Mouse (Mus musculus) kidney, postnatal 14 days (tissue): ENCODE results near the gene Cxadr.
A peak's percentile ranks its signal among the peaks of the same experiment; 100 is the strongest.
"Not testable (repeated sequence)": the region's sequence is repeated elsewhere in the genome, so short reads cannot be mapped to it uniquely, and the experiment has no call there.

Source experiments
- DNase-seq: peaks from one replicate; pipeline ENCODE4 v3.0.0; 2022; ENCODE audit warnings: mixed read lengths

The Cxadr gene

DNA sequence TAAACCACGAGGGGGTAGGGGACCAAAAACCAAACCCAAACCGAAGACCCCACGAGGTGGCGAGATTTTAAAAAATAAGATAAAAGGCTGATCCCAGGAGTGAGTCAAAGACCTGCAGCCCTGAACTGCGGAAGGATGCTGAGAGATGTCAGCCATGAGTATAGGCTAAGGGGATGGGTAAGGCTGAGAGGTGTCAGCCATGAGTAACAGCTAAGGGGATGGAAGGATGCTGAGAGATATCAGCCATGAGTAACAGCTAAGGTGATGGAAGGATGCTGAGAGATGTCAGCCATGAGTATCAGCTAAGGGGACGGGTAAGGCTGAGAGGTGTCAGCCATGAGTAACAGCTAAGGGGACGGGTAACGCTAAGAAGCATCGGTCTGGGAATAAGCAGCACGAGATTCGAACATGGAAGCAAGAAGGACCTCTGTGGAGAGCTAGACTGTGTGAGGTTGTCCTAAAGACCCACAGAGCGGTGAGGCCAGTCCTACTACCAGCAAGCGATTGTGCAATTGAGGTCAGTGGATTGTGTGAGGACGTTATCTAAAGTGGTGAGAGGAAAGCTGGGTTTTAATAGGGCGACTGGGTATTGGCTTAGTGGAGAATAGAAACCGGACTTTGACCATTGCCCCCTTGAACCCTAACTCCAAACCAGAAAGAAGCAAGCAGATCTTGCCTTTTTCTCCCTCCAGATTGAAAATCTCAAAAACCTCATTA lies 6.3 kb downstream of the Cxadr start:
- DNase-seq: no peak

DNA sequence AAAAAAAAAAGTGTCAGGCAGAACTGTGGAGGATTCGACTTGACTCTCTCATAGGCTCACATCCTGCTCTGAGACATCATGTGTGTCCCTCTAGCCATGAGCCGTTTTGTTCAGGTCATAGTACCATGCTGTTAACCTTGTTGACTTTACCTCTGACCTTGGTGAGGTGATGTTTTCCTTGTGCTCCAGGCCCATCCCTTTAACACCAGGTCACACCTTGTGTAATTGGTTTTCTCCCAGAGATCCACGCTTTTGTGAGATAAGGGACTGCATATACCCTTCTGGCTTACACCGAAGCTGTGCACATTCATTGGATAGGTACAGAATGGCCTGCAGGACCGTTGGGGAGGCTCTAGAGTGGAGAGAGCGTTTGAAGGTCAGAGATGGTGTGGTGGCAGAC lies 8.0 kb downstream of the Cxadr start:
- no peak for DNase-seq

DNA sequence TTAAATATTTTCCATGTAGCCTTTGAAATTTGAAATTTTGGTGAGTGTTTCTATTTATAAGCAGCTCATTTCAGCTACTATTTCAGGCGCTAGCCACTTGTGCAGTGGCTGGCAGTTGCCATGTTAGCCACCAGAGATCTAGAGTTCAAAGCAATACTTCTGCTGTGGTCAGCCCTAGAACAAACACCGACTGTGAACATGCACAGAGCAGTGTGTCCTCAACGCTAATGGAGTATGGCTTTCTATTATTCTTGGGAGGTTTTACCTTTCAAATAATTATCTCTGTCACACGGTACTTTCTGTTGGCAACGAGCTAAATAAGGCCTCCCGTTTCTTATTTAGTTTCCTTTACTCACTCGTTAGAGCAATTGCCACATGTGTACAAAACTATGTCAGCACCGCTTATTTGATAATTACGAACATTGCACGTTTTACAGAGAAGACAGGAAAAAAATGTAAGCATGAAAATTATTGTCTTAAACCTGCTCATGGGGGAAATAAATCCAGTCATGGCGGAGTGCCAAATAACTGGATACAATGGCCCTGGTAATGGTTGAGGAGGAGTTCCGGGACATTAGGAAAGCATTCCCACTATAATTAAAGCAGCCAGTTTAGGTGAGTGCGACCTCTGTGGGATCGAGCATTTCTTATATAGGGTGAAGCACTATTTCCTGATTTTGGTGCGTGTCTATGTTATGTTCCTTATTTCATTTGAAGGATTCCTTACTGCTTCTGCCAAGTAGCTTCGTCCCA lies 12.0 kb downstream of the Cxadr start:
- DNase-seq: no peak

DNA sequence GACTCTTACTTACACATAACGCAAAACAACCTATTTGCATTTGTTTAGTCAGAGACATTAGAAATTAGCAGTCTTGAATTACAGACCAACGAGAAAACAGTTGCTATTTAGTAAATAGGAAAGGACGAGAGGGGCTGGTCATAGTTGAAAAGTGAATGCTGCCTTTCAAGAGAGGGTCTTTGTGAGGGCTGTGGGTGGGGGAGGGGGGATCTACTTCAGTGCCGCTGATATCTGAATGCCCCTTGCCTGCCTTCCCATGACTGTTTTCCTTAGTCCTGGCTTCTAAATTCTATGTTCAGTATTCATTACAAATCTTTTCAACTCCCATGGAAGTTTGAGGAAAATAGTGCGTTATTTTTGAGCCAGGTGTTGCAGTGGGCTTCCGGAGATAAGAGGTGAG lies 12.7 kb downstream of the Cxadr start:
- DNase-seq: no peak

DNA sequence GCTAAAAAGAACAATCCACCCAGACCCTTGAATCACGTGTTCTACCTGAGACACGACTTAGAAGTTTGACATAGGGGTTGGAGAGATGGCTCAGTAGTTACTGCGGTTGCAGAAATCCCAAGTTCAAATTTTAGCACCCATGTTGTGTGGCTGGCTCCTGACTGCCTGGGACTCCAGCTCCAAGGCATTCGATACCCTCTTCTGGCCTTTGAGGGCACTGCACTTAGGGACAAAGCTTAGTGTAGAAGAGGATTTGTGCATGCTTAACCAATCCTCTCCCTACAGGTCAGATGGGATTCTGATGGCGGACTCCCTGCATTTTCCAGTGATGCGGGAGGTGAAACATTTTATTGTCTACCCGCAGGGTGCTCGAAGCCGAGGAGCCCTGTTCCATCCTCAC lies 15.6 kb downstream of the Cxadr start:
- DNase-seq: peak; percentile 59

DNA sequence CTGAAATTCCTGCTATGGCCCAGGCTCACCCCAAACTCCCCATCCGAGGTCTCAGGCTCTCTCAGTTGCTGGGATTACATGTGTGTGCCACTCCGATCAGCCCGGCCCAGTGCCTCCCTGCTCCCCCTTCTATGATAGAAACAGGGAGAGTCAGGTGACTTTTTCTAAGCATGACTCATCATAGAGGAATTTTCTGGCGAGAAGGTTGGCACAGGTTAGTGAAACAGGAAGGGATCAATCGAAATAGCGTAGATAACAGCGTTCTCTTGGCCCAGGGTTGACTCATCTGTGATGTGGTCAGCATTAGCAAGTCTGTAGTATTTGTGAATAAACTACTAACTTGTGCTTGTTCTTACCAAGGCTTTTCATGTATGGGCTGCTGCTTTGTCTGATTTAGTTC lies 16.7 kb downstream of the Cxadr start:
- no peak for DNase-seq

DNA sequence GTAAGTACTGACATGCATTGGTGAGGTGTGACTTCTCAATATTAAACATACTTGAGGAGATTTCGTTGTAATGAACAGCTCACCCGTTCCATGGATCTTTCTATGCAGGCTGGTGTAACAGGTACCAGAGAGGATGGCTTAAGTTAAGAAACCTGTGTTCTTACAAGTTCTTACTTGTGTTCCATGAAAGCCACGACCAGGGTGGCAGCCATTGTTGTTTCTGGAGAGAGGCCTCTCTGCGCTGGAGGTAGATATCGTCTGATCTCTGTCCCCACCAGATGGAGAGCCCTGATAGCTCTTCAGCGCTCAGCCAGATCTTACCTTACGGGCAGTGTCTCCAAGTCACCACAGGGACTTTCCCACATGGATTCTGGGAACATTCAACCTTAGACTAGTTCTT lies 18.4 kb downstream of the Cxadr start:
- DNase-seq: no peak

DNA sequence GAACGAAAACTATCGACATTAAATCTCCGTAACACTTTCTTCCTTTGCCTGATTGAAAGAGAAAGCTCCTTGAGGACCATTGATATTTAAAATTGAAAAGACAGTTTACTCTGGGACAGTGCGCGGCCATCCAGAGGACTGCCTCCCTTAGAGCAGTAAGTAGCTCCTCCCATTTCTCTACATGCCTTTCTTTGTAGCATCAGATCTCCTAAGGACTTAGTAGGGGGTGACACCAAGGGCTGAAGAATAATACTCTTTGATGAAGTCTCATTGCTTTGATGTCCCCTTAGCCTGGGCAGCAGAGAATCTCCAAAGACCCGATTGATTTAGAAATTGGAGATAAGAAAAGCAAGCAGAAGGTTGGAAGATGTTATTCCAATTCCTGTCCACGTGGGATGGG lies 20.3 kb downstream of the Cxadr start:
- no peak for DNase-seq

DNA sequence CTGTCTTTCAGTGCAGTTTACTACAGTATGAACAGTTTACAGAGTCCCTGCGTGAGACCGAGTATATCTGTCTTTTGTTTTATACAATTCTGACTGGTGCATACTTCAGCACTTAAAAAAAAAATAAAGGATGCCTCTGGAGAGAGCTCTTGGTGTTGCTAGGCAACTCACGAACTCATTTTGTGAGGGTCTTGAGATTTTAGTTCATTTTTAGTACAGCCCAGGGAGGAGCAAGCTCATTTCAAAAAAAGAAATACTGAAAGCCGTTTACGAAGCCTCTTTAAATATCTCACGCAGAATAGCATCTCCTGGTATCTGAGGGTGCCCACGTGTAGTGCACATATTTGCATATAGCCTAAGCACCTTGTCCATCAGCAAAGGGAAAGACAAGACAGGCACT lies 20.9 kb downstream of the Cxadr start:
- no peak for DNase-seq

DNA sequence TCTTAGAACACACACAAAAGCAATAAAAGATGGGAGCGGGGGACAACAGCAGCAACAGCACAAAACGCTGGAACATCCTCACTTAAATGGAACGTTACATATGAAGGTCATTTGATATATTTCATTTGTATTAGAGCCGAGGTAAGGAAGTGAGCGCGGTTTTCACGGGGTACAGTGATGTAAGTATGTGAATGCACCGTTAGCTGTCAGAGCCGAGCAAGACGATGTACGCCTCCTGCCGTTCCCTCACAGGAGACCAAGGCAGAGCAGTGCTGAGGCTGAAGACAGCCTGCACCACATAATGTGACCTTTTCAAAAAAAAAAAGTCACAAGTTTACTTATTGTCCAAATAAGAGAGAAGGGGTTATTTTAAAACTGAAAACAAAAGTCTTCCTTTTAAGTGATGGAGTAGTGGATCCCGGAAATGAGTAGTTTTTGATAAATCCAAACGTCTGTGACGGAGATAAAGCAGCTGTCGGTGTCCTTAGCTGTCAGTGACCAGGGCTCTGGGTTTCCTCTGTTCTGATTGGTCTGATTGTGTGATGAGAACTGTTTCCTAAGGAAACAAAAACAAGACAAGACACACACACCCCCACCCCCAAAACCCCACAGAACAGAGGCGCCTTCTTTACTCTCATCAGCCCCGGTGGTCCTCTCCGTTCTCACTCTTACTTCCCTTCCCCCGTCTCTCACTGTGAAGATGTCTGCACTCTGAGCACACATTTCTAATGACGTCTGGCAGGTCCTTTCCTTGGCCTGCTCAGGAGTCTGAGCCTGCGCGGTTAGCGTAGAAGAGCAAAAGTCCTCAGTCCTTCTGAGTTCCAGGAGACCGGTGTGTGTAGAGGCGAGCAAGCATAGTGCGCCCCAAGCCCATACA lies 24.9 kb downstream of the Cxadr start:
- no peak for DNase-seq

DNA sequence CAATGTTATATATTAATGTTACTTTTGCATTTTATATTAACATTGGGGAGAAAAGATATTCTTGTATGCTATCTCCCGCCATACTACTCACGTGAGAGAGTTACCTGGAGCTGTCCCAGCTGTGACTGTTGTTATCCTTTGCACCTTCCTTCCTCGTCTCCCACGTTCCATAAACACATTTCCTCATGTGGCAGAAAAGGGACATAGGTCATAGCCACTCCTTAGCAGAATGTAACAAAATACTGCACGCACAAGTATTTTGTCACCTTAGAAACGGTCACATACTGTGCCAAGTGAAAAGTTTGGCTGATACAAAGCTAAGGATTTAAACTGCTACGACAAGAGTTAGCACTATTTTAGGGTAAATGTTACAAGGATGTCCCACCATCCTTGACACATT lies 26.3 kb downstream of the Cxadr start:
- no peak for DNase-seq

DNA sequence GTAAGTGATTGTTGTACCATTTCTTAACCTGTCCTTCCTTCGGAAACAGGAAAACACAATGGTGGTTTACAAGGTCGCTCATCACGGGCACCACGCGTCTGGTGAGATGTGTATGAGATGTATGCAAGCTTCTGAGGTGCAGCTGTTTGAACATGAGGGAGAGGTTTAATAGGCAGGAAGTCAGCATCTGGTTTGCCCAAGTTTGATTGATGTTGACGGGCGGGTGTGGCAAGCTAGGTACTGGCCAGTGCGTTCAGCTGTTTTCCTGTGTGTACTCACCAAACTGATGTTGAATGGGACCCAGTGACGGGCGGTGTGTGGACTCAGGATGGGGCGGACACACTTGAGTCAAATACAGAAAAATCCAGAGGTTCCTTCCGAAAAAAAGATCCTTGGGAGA lies 26.7 kb downstream of the Cxadr start:
- no peak for DNase-seq

DNA sequence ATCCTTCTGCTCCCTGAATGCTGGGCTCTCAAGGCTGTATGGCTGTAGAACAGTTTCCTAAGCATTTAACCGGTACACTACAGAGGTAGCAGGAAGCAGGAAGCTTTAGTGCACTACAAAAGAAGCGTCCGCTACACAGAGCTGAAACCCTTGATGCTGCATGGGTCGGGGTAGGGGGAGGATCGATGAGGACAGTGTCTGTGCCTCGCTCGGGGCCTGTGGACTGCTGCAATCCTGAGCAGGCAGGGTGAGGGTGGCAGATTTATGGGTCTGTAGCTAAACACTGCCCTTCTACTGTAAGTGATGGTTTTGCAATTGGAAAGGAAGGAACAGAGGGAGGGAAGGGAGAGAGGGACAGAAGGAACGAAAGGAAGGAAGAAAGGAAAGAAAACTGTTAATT lies 35.9 kb downstream of the Cxadr start:
- DNase-seq: no peak

DNA sequence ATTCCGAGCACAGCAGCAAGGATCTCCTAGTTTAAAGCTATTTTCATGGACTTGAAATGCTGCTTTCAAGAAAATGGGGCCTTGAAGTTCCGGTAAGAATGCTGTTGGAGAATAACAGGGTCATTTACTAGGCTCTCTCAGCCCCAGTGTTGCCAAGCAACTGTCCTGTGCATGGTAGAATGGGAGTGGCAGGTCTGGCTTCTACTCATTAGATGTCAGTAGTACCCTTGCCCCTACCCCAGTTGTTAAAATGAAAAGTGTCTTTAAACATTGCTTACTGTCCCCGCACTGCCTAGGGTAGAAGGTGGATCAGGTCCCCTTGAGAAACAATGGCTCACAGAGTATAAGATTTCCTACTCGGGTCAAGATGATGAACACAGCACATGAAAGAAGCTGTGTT lies 40.1 kb downstream of the Cxadr start:
- DNase-seq: no peak

DNA sequence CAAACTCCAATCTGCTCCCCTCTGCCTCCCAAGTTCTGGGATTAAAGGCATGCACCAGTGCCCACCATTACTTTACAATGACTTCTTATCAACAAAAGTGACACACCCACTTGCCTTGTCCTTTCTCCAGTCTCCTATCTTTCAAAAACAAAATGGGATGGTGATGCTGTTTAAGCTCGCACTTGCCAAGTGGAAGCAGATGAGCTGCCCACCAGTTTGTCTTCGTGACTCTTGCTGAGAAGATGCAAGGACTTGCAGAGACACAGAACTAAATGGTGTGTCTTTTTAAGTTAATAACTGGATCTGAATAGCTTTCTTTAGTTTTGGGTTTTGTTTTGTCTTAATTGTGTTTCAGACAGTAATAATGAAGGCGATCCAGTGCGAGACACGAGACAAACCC lies 41.5 kb downstream of the Cxadr start:
- no peak for DNase-seq

DNA sequence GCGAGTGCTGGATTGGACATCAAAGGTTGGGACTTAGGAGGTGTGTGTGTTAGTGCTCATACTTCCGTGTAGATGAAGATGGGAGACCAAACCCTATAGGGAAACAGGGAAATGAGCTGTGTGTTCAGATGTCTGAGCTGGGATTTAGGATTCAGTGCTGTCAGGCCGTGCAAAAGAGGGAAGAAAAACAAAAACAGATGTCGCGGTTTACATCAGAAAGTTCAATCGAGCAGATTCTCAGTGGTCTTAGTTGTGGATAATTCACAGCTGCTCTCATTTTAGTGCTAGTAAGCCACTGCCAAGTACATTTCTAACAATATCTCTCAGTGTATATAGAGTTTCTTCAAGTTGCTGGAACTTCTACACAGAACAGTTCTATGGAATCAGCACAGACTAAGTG lies 42.5 kb downstream of the Cxadr start:
- DNase-seq: no peak

DNA sequence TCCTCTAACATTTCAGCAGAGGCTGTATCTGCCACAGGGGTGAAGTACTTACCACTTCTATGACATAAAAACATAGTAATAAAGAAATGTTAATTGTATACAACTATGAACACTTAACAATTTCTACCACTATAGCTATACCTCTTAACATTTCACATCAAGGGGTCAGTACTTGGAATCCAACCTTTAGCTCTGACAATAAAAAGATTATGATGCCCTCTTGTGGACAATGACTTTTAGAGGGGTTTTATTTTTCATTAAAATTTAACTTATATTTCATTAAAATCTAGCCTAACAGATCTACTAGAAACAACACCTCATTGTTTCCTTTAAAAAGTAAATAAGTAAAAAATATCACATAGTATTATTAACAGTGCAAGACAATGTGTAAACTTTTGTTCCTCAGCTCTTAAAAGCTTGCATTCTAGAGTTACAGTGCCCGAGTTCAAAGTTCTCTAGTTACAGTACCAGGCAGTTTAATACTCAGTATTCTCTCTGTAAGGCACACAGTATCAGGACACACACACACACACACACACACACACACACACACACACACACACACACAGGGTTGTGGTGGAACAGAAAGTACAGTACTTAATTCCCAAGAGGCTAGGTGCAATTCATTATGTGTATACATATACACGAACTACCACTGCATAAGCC lies 45.5 kb downstream of the Cxadr start:
- no peak for DNase-seq

DNA sequence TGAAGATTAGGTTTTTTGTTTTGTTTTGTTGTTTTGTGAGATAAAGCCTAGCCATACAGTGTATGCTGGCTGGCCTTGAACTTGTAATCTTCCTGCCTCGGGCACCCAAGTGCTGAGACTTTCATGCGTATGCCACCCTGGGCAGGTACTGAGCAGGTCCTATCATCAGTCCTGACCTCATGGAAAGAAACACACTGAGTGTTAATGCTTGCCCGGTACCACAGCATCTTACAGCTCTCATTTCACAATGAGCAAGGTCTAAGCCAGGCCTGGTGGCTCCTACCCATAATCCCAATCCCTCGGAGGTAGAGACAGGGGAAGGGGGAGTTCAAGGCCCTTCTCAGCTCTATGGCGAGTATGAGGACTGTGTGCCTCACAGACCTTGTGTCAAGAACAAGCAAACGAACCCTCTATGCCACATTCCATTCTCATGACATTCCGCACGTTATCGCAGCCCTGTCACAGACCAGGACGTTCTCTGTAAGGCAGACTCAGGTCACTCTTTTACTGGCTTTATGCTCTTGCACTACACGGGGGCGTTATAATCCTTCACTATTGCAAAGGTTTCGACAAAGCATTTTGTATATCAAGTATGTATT lies 46.1 kb downstream of the Cxadr start:
- no peak for DNase-seq

DNA sequence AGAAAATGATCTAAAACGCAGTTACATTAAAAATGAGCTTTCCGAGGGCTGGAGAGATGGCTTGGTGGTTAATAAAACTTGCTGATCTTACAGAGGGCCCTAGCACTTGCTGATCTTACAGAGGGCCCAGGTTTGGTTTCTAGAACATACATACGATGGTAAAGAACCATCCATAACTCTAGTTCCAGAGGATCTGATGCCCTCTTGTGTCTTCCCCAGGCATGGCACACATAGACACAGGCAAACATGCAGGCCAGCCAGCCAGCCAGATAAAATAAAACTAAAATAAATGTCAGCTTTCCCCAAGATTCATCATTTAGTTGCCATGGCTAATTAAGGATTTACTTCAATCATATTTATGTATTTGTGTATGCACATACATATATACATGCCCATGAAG lies 56.5 kb downstream of the Cxadr start:
- DNase-seq: no peak

DNA sequence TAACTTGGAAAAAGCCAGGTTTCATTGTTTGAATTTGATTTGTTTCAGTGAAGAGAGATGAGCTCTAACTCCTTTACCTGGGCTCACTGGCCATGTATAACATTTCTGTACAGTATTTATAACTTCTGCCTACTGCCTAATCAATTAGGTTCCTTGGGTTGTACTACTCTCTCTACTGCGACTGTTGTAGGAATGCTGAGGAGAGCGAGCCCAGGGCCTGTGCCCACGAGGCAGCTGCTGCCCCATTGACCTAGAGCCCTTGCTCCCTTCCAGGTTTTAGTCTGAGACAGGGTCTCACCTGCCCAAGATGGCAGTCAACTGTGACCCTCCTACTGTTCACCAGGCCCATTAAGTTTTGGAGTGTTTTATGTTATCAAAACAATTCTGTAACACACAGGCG lies 60.2 kb downstream of the Cxadr start:
- no peak for DNase-seq

DNA sequence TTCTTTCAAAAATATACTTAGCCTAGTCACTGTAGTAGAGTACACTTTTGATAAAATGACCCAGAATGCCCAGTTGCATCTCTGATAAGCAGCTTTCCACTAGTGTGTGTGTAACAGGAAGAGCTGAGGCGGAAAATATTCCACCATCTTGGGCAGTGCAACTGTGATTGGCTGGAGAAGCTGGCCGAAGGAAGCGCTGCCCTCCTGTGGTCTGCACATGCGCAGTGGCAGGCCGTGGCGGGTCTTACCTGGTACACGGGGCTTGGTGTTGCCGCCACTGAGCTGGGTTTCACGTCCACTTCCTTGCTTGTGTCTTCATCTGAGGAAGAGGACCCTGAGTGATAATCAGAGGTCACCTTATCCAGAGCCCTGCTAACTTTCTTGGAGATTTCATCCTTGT lies 63.3 kb downstream of the Cxadr start:
- DNase-seq: not testable (repeated sequence)

DNA sequence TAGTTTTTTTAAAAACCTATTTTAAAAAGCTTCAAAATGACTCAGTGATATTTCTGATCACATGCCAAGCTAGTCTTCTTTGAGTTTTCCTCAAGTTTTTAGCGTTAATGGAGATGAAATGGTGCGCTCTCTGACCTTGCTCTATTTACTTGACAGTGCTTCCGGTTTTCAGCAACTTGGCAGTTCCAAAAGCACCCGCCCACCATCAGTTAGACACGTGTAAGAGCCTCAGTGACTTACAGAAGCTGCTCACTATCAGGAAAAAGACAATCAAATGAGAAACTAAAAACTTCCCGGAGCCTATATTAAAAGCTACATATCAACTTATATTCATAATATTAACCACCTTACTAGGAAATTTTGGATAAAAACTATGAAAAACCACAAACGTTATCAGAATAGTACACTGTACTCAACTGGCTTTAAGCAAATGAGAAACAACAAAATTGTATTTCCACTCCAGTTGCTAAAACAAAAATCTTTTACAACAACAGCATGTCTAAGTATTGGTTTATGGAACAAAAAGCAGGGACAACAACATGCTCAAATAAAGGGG lies 70.3 kb downstream of the Cxadr start:
- DNase-seq: peak; percentile 30

DNA sequence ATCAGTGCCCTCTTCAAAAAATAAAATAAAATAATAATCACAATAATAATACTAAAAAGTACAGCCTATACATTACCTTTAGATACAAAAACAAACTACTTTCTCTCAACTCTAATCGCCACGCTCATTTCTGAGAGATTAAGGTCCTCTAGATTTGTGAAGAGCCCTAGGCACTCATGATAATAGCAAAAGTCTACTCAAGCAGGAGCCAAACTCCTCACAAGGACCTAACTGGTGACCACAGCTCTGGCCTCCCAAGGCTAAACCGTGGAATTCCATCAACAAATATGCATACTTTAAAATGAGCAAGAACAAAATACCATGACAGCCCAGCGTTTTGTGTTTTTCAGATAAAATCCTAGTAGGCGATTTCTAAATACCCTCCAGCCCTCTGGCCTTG lies 71.5 kb downstream of the Cxadr start:
- no peak for DNase-seq
